Mouse (Mus musculus) layer of hippocampus, postnatal 14 days (tissue): Measurements from ENCODE around the gene March10. TPM values are rescaled to one million over a fixed set of nuclear protein-coding genes. Genes with fewer than 3 reads are reported as not detected.

Experiments
- DNase-seq, 2 experiments: peaks; one replicate each; pipeline ENCODE4 v3.0.0; 2021 to 2022; ENCODE audit warnings: low spot score in 2 of 2, mixed read lengths in 1 of 2
- total RNA-seq, 2 experiments: library from RNA; stranded (reverse); gene quantifications; 2 replicates each; pipeline ENCODE4 v1.2.3; 2021

Gene March10
- total RNA-seq, 2 experiments from 2014 or later: 0.67 TPM

- DNase-seq: no peak
These were observed 100.2 kb downstream of the March10 start for GRCm38 (mm10) chr11:105356301-105356700.

- no peak for DNase-seq
These were observed 102.6 kb downstream of the March10 start for GRCm38 (mm10) chr11:105353891-105354280.

- peak; percentile 28 to 58 for DNase-seq
These were observed 103.3 kb downstream of the March10 start for GRCm38 (mm10) chr11:105352954-105353890.

- DNase-seq: no peak
These were observed 104.4 kb downstream of the March10 start for GRCm38 (mm10) chr11:105352152-105352551.

- no peak for DNase-seq
These were observed 105.9 kb downstream of the March10 start for GRCm38 (mm10) chr11:105350643-105351042.

GRCm38 (mm10) chr11:105349780-105350324 lies 106.7 kb downstream of the March10 start:
- no peak for DNase-seq

- DNase-seq: no peak
These were observed 108.0 kb downstream of the March10 start for GRCm38 (mm10) chr11:105348495-105348982.

GRCm38 (mm10) chr11:105347162-105348161 lies 109.1 kb downstream of the March10 start:
- peak; percentile 86 to 90 for DNase-seq

GRCm38 (mm10) chr11:105345284-105345683 lies 111.3 kb downstream of the March10 start:
- DNase-seq: no peak

- DNase-seq: no peak
These were observed 117.7 kb downstream of the March10 start for GRCm38 (mm10) chr11:105338596-105339390.

GRCm38 (mm10) chr11:105333867-105334670 lies 122.5 kb downstream of the March10 start:
- no peak for DNase-seq

- DNase-seq: peak; percentile 42 to 60
These were observed 124.1 kb downstream of the March10 start for GRCm38 (mm10) chr11:105332468-105332867.

- no peak for DNase-seq
These were observed 124.8 kb downstream of the March10 start for GRCm38 (mm10) chr11:105331732-105332131.

- DNase-seq: no peak
These were observed 125.4 kb downstream of the March10 start for GRCm38 (mm10) chr11:105331129-105331528.

- no peak for DNase-seq
These were observed 126.6 kb downstream of the March10 start for GRCm38 (mm10) chr11:105329962-105330361.

- DNase-seq: no peak
These were observed 129.4 kb downstream of the March10 start for GRCm38 (mm10) chr11:105327101-105327500.

- DNase-seq: no peak
These were observed 133.0 kb downstream of the March10 start for GRCm38 (mm10) chr11:105323530-105323929.

- DNase-seq: no peak
These were observed 135.4 kb downstream of the March10 start for GRCm38 (mm10) chr11:105321090-105321489.

- peak in 1 of 2 experiments; percentile 47 for DNase-seq
These were observed 138.8 kb downstream of the March10 start for GRCm38 (mm10) chr11:105317769-105318168.
